Comparison of ENCODE assay signal across 20 mouse cellular contexts in genomic region chr5:77193266-77193665, GRCm38 (mm10). TPM values are rescaled to one million over a fixed set of nuclear protein-coding genes. Genes with fewer than 3 reads are reported as not detected.
A peak's percentile ranks its signal among the peaks of the same experiment; 100 is the strongest.
DNase-seq lines count a peak whose midpoint lies in the region; ATAC-seq and TF ChIP-seq lines count a peak whose summit lies in the region.
"Had no signal": no experiment of that assay in that cellular context is flagged by ENCODE, and none has a peak within 500 bp of the region (broad histone marks: within the 10 kb centered on the region; RNA-seq: fewer than 3 reads in every experiment).

No protein-coding gene starts in this region.

- H3K4me1 ChIP-seq in kidney, embryonic 16.5 days (ENCODE audit: insufficient read depth, low read length), result no peaks in the 10 kb centered on the region
- no peaks in the 10 kb centered on the region for H3K4me1 ChIP-seq in lung, postnatal 0 days (ENCODE audit: insufficient read depth, low read depth, low read length)
- H3K4me1 ChIP-seq: forebrain, embryonic 13.5 days; hindbrain, embryonic 13.5 days; kidney, embryonic 15.5 days had no signal

- TF ChIP-seq EP300 in lung, postnatal 0 days (IDR thresholded peaks at IDR 0.05), result peak; percentile 65; the same call in 1 of the 2 replicates

- no peak overlapping the region for H3K27ac ChIP-seq in kidney, embryonic 16.5 days (ENCODE audit: low read length)
- H3K27ac ChIP-seq in lung, postnatal 0 days (ENCODE audit: low read length), result no peak overlapping the region
- H3K27ac ChIP-seq: forebrain, embryonic 13.5 days; hindbrain, embryonic 13.5 days; kidney, embryonic 15.5 days; stomach, postnatal 0 days had no signal

- no peak overlapping the region for H3K9ac ChIP-seq in kidney, embryonic 16.5 days (replicated peaks; ENCODE audit: low read length)
- H3K9ac ChIP-seq in lung, postnatal 0 days (replicated peaks; ENCODE audit: low read depth), result no peak overlapping the region
- H3K9ac ChIP-seq: forebrain, embryonic 13.5 days; hindbrain, embryonic 13.5 days; kidney, embryonic 15.5 days had no signal

- H3K9me3 ChIP-seq in kidney, embryonic 16.5 days (ENCODE audit: low read length), result peaks cover 4% of the 10 kb centered on the region
- H3K9me3 ChIP-seq in lung, postnatal 0 days (ENCODE audit: low read length), result no peaks in the 10 kb centered on the region
- H3K9me3 ChIP-seq: hindbrain, embryonic 13.5 days; kidney, embryonic 15.5 days had no signal

- no peaks in the 10 kb centered on the region for H3K27me3 ChIP-seq in kidney, embryonic 16.5 days (ENCODE audit: insufficient read depth, low read length)
- H3K27me3 ChIP-seq in lung, postnatal 0 days (replicated peaks; ENCODE audit: insufficient read depth, low read length), result no peaks in the 10 kb centered on the region
- H3K27me3 ChIP-seq: forebrain, embryonic 13.5 days; hindbrain, embryonic 13.5 days; kidney, embryonic 15.5 days had no signal

- no peak overlapping the region for H3K4me2 ChIP-seq in kidney, embryonic 16.5 days (replicated peaks; ENCODE audit: low read depth, low read length)
- no peak overlapping the region for H3K4me2 ChIP-seq in lung, postnatal 0 days (replicated peaks; ENCODE audit: low read depth, low read length)
- H3K4me2 ChIP-seq: forebrain, embryonic 13.5 days; hindbrain, embryonic 13.5 days; kidney, embryonic 15.5 days had no signal

- no peak overlapping the region for H3K4me3 ChIP-seq in kidney, embryonic 16.5 days (ENCODE audit: low read length)
- H3K4me3 ChIP-seq in lung, postnatal 0 days (ENCODE audit: low read depth, low read length), result no peak overlapping the region
- H3K4me3 ChIP-seq: forebrain, embryonic 13.5 days; hindbrain, embryonic 13.5 days; kidney, embryonic 15.5 days had no signal

- 52% methylated on average over 4 of the region's 4 CpGs for WGBS in kidney, embryonic 16.5 days
- WGBS in lung, postnatal 0 days, result 38% methylated on average over 4 of the region's 4 CpGs

- peak; percentile 6 for DNase-seq in kidney, postnatal 14 days
- DNase-seq in MEL-GATA-1-ER (ENCODE audit: extremely low read depth, low read depth), result peak; percentile 9
- DNase-seq in lung, postnatal 0 days (ENCODE audit: low spot score), result peak; percentile 71
- no peak for DNase-seq in cerebellum, adult 8-10 months
- DNase-seq in layer of hippocampus, adult 9-10 months (ENCODE audit: low spot score), result no peak
- DNase-seq: cerebellum, adult 11-12 months; gastrocnemius, postnatal 25 days; layer of hippocampus, postnatal 36 days; right cerebral cortex, postnatal 25 days had no signal

- TF ChIP-seq CTCF in lung, postnatal 0 days (IDR thresholded peaks at IDR 0.05), result no peak

- ATAC-seq in kidney, embryonic 16.5 days (ENCODE audit: low FRiP score, low TSS enrichment), result no peak
- ATAC-seq in lung, postnatal 0 days, result peak; percentile 90
- peak; percentile 64; the same call in 1 of the 2 replicates for ATAC-seq in monocyte, adult 5-6 weeks (replicated peaks; ENCODE audit: insufficient number of reproducible peaks, low FRiP score, low TSS enrichment, poor library complexity, severe bottlenecking)
- ATAC-seq: forebrain, embryonic 13.5 days; midbrain, embryonic 16.5 days had no signal

- H3K36me3 ChIP-seq in kidney, embryonic 16.5 days (ENCODE audit: insufficient read depth, low read length), result no peaks in the 10 kb centered on the region
- no peaks in the 10 kb centered on the region for H3K36me3 ChIP-seq in lung, postnatal 0 days (ENCODE audit: insufficient read depth, low read length)
- H3K36me3 ChIP-seq: hindbrain, embryonic 13.5 days; kidney, embryonic 15.5 days had no signal

RNA-seq across cellular contexts. Expression of gene Spink2, which starts 18.0 kb away (rescaled TPM):
- polyA plus RNA-seq in kidney, embryonic 16.5 days (2015; fragmentation: Nextera tagmentation; extraction: Ambion mirVana), result 1.1 and 1.3 TPM in 2 replicates
- 5.2 and 8.5 TPM in 2 replicates for polyA plus RNA-seq in lung, postnatal 0 days (2015; fragmentation: Nextera tagmentation; extraction: Ambion mirVana)
- total RNA-seq in monocyte, adult 5-6 weeks (2017), result not detected in 3 replicates
- total RNA-seq: gastrocnemius, postnatal 25 days; layer of hippocampus, adult 18-20 months; layer of hippocampus, postnatal 36 days; left cerebral cortex, postnatal 25 days; neutrophil, adult 5-6 weeks had no signal
- polyA plus RNA-seq: liver, embryonic 16.5 days had no signal

Comparison
In these comparisons a context has a peak if more than half of its experiments do, and no peak if none do; other contexts are left out.
1. DNase-seq: peak in kidney, postnatal 14 days (single experiment), MEL-GATA-1-ER (single experiment) and lung, postnatal 0 days (single experiment); none in cerebellum, adult 8-10 months (single experiment) and layer of hippocampus, adult 9-10 months (single experiment).